Mouse (Mus musculus): Measurements from ENCODE around the gene Ift43. TPM values are rescaled to one million over a fixed set of nuclear protein-coding genes. Genes with fewer than 3 reads are reported as not detected.

Ift43 gene
- polyA plus RNA-seq, 2 experiments = 3.3 to 7.3 TPM

GRCm38 (mm10) chr12:86175476-86175942 lies 93.2 kb downstream of the Ift43 start:
- H3K4me2 ChIP-seq (ENCODE audit: low read depth) = no peak overlapping the region
- H3K4me1 ChIP-seq (replicated peaks; ENCODE audit: control insufficient read depth in 2 of 2, insufficient read depth in 2 of 2, low read length in 1 of 2) = no peaks in the 10 kb centered on the region
- 12% methylated on average over 12 of the region's 12 CpGs for WGBS (ENCODE audit: insufficient replicate concordance)
- DNase-seq (ENCODE audit: low read depth in 3 of 3, low spot score in 3 of 3) = no peak
- no peak overlapping the region for H3K9ac ChIP-seq (replicated peaks)
- no peak overlapping the region for H3K4me3 ChIP-seq (ENCODE audit: insufficient read depth in 1 of 2, low read depth in 2 of 2, low read length in 2 of 2)
- H3K9me3 ChIP-seq (ENCODE audit: control insufficient read depth, low read length) = no peaks in the 10 kb centered on the region
- no peaks in the 10 kb centered on the region for H3K36me3 ChIP-seq (replicated peaks; ENCODE audit: control insufficient read depth, insufficient read depth, low read depth)
- H3K27ac ChIP-seq = no peak overlapping the region
- no peaks in the 10 kb centered on the region for H3K27me3 ChIP-seq (ENCODE audit: control insufficient read depth, insufficient read depth, low read length)
- no peak for ATAC-seq (ENCODE audit: insufficient read depth)
- TF ChIP-seq EP300 (IDR thresholded peaks at IDR 0.05; ENCODE audit: low read depth) (no peak), CTCF (IDR thresholded peaks at IDR 0.05; ENCODE audit: low read depth) (no peak)

- WGBS (ENCODE audit: insufficient replicate concordance) = 67% methylated on average over 11 of the region's 11 CpGs
Observed at GRCm38 (mm10) chr12:86176675-86177339, 94.5 kb downstream of the Ift43 start.

DNA sequence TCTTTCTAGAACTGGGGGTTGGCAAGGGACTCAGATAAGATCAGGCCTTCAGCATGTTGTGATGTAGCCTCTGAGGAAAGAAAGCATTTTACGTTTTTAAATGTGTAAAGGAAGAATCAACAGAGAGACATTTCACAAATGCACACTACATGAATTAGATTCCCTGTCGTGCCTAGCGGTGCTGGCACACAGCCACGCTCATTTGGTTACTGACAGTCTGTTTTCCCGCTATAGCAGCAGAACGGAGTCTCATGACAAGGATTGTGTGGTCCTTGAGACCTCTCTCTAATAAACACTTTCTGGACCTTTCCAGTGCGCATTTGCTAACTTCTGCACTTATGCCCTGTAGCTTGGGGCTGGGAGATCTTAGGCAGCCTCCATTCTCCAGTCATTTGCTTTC lies 96.9 kb downstream of the Ift43 start:
- TF ChIP-seq EP300 (IDR thresholded peaks at IDR 0.05; ENCODE audit: low read depth) (no peak), CTCF (IDR thresholded peaks at IDR 0.05; ENCODE audit: low read depth) (no peak)
- ATAC-seq (ENCODE audit: insufficient read depth) (no peak), DNase-seq (ENCODE audit: low read depth in 3 of 3, low spot score in 3 of 3) (no peak)
- H3K9me3 ChIP-seq (ENCODE audit: control insufficient read depth, low read length) = no peaks in the 10 kb centered on the region
- no peaks in the 10 kb centered on the region for H3K4me1 ChIP-seq (replicated peaks; ENCODE audit: control insufficient read depth in 2 of 2, insufficient read depth in 2 of 2, low read length in 1 of 2)
- no peaks in the 10 kb centered on the region for H3K36me3 ChIP-seq (replicated peaks; ENCODE audit: control insufficient read depth, insufficient read depth, low read depth)
- WGBS (ENCODE audit: insufficient replicate concordance) = 74% methylated on average over 7 of the region's 7 CpGs
- no peak overlapping the region for H3K4me3 ChIP-seq (ENCODE audit: insufficient read depth in 1 of 2, low read depth in 2 of 2, low read length in 2 of 2)
- no peak overlapping the region for H3K27ac ChIP-seq
- H3K27me3 ChIP-seq (ENCODE audit: control insufficient read depth, insufficient read depth, low read length) = no peaks in the 10 kb centered on the region
- H3K9ac ChIP-seq (replicated peaks) = no peak overlapping the region
- H3K4me2 ChIP-seq (ENCODE audit: low read depth) = no peak overlapping the region

More at GRCm38 (mm10) chr12:86176675-86177339, 94.5 kb downstream of the Ift43 start:
- H3K27me3 ChIP-seq (ENCODE audit: control insufficient read depth, insufficient read depth, low read length) = no peaks in the 10 kb centered on the region
- no peak overlapping the region for H3K27ac ChIP-seq
- H3K4me3 ChIP-seq (ENCODE audit: insufficient read depth in 1 of 2, low read depth in 2 of 2, low read length in 2 of 2) = no peak overlapping the region
- no peak overlapping the region for H3K9ac ChIP-seq (replicated peaks)
- DNase-seq (ENCODE audit: low read depth in 3 of 3, low spot score in 3 of 3) (no peak), ATAC-seq (ENCODE audit: insufficient read depth) (no peak)
- no peak overlapping the region for H3K4me2 ChIP-seq (ENCODE audit: low read depth)
- H3K9me3 ChIP-seq (ENCODE audit: control insufficient read depth, low read length) = no peaks in the 10 kb centered on the region
- no peaks in the 10 kb centered on the region for H3K36me3 ChIP-seq (replicated peaks; ENCODE audit: control insufficient read depth, insufficient read depth, low read depth)
- no peaks in the 10 kb centered on the region for H3K4me1 ChIP-seq (replicated peaks; ENCODE audit: control insufficient read depth in 2 of 2, insufficient read depth in 2 of 2, low read length in 1 of 2)
- no peak for TF ChIP-seq CTCF (IDR thresholded peaks at IDR 0.05; ENCODE audit: low read depth)
- TF ChIP-seq EP300 (IDR thresholded peaks at IDR 0.05; ENCODE audit: low read depth) = no peak

- TF ChIP-seq EP300 (IDR thresholded peaks at IDR 0.05; ENCODE audit: low read depth) = no peak
- no peak for TF ChIP-seq CTCF (IDR thresholded peaks at IDR 0.05; ENCODE audit: low read depth)
- Histone ChIP-seq H3K4me3 (ENCODE audit: insufficient read depth in 1 of 2, low read depth in 2 of 2, low read length in 2 of 2) (no peak overlapping the region), H3K4me1 (replicated peaks; ENCODE audit: control insufficient read depth in 2 of 2, insufficient read depth in 2 of 2, low read length in 1 of 2) (no peaks in the 10 kb centered on the region), H3K36me3 (replicated peaks; ENCODE audit: control insufficient read depth, insufficient read depth, low read depth) (no peaks in the 10 kb centered on the region), H3K4me2 (ENCODE audit: low read depth) (no peak overlapping the region), H3K9me3 (ENCODE audit: control insufficient read depth, low read length) (no peaks in the 10 kb centered on the region), H3K9ac (replicated peaks) (no peak overlapping the region), H3K27ac (no peak overlapping the region), H3K27me3 (ENCODE audit: control insufficient read depth, insufficient read depth, low read length) (no peaks in the 10 kb centered on the region)
- ATAC-seq (ENCODE audit: insufficient read depth) (no peak), DNase-seq (ENCODE audit: low read depth in 3 of 3, low spot score in 3 of 3) (no peak)
- 24% methylated on average over 8 of the region's 8 CpGs for WGBS (ENCODE audit: insufficient replicate concordance)
Observed at GRCm38 (mm10) chr12:86181320-86181751, 99.0 kb downstream of the Ift43 start.

DNA sequence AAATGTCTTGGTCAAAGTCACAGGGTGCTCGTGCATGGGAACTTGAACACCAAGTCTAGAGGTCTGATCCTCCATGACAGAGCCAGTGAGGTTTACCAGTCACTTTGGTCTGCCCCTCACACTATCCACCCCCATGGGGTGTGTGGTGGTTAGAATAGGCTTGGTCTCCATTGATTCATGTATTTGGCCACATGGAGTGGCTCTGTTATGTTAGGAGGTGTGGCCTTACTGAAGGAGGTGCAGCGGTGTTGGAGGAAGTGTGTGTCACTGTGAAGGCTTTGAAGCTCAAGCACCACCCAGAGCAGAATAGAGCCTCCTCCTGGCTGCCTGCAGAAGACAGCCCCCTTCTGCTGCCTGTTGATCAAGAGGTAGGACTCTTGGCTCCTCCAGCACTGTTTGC lies 99.5 kb downstream of the Ift43 start:
- H3K9me3 ChIP-seq (ENCODE audit: control insufficient read depth, low read length) = no peaks in the 10 kb centered on the region
- H3K4me2 ChIP-seq (ENCODE audit: low read depth) = no peak overlapping the region
- H3K4me1 ChIP-seq (replicated peaks; ENCODE audit: control insufficient read depth in 2 of 2, insufficient read depth in 2 of 2, low read length in 1 of 2) = no peaks in the 10 kb centered on the region
- H3K27me3 ChIP-seq (ENCODE audit: control insufficient read depth, insufficient read depth, low read length) = no peaks in the 10 kb centered on the region
- DNase-seq (ENCODE audit: low read depth in 3 of 3, low spot score in 3 of 3) (no peak), ATAC-seq (ENCODE audit: insufficient read depth) (no peak)
- H3K27ac ChIP-seq = no peak overlapping the region
- WGBS (ENCODE audit: insufficient replicate concordance) = 27% methylated on average over 2 of the region's 2 CpGs
- H3K36me3 ChIP-seq (replicated peaks; ENCODE audit: control insufficient read depth, insufficient read depth, low read depth) = no peaks in the 10 kb centered on the region
- TF ChIP-seq CTCF (IDR thresholded peaks at IDR 0.05; ENCODE audit: low read depth) = no peak
- no peak for TF ChIP-seq EP300 (IDR thresholded peaks at IDR 0.05; ENCODE audit: low read depth)
- no peak overlapping the region for H3K9ac ChIP-seq (replicated peaks)
- H3K4me3 ChIP-seq (ENCODE audit: insufficient read depth in 1 of 2, low read depth in 2 of 2, low read length in 2 of 2) = no peak overlapping the region
